Mouse (Mus musculus) embryonic fibroblast, embryonic 13.5 days (primary cell): ENCODE measurements around the gene Zranb1.

Experiments used
- CTCF ChIP-seq: IDR thresholded peaks from 2 replicates; pipeline ENCODE4 v1.5.1; 2011; ENCODE audit warnings: mild to moderate bottlenecking, control low read depth, low read length, moderate library complexity, borderline replicate concordance; ENCODE audit not compliant: insufficient read depth
- POLR2A ChIP-seq: IDR thresholded peaks from 2 replicates; pipeline ENCODE4 v1.6.1; 2011; ENCODE audit warnings: low read depth, mild to moderate bottlenecking, control low read depth, low read length, moderate library complexity

DNA sequence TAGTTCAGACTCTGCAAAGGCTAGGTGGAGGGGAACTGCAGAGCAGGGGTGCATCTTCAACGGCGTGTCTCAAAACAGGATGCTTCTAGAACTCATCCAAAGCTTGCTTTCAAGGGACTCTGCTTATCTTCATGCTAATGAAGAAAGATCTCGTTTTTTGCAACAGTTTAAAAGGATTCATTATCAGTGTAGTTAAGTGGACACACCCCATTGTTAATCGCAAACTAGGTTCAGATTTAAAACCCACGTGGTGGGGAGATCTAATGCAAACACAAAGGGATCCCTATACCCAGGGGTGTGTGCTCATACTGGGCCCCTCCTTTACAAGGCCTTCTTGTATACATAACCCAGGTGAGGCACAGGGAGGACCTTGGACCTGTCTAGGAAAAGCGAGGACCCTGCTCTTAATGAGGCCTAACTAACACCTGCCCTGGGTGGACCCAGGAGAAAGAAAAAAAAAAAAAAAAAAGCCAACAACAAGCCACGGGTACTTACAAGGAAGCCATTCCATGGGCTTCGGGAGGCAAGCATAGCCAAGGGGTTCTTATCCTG is 98.6 kb downstream of the Zranb1 start:
- TF ChIP-seq CTCF (no peak), POLR2A (no peak)
